In genomic region chr12:77177811-77178578, GRCm38 (mm10) we compare ENCODE assay signal across 8 mouse cellular contexts. TPM values are rescaled to one million over a fixed set of nuclear protein-coding genes. Genes with fewer than 3 reads are reported as not detected.
DNase-seq lines count a peak whose midpoint lies in the region; ATAC-seq lines count a peak whose summit lies in the region.

No protein-coding gene starts in this region.

- H3K4me1 ChIP-seq in heart, embryonic 10.5 days: peaks cover 8% of the 10 kb centered on the region
- H3K4me1 ChIP-seq in kidney, embryonic 16.5 days (ENCODE audit: insufficient read depth, low read length): peaks cover 7% of the 10 kb centered on the region
- peaks cover 4% of the 10 kb centered on the region; the same call in 1 of the 2 replicates for H3K4me1 ChIP-seq in midbrain, embryonic 14.5 days (ENCODE audit: control insufficient read depth, insufficient read depth, low read length)

- no peak overlapping the region for H3K9ac ChIP-seq in kidney, embryonic 16.5 days (replicated peaks; ENCODE audit: low read length)
- H3K9ac ChIP-seq in midbrain, embryonic 14.5 days (replicated peaks; ENCODE audit: low read length): no peak overlapping the region

- intact Hi-C loops in heart, postnatal 14 days (cut with DNase I): no loop called here

- 0 out of 2 replicates have a peak overlapping the region, but pooled peaks have one; percentile 2 for H3K4me2 ChIP-seq in kidney, embryonic 16.5 days (replicated peaks; ENCODE audit: low read depth, low read length)
- no peak overlapping the region for H3K4me2 ChIP-seq in midbrain, embryonic 14.5 days (ENCODE audit: low read length)

- ATAC-seq in kidney, embryonic 16.5 days (ENCODE audit: low FRiP score, low TSS enrichment): peak; percentile 78; the same call in 1 of the 2 replicates
- ATAC-seq in midbrain, embryonic 14.5 days (ENCODE audit: low FRiP score, low TSS enrichment): no peak

- WGBS in heart, embryonic 10.5 days: 47% methylated on average over 15 of the region's 15 CpGs
- 39% methylated on average over 15 of the region's 15 CpGs for WGBS in kidney, embryonic 16.5 days
- 46% methylated on average over 15 of the region's 15 CpGs for WGBS in midbrain, embryonic 14.5 days

- no peaks in the 10 kb centered on the region for H3K36me3 ChIP-seq in heart, embryonic 10.5 days
- H3K36me3 ChIP-seq in kidney, embryonic 16.5 days (ENCODE audit: insufficient read depth, low read length): no peaks in the 10 kb centered on the region
- H3K36me3 ChIP-seq in midbrain, embryonic 14.5 days (ENCODE audit: control insufficient read depth, insufficient read depth, low read length): no peaks in the 10 kb centered on the region

- peak overlapping the region; percentile 49; the same call in 1 of the 2 replicates for H3K27ac ChIP-seq in heart, embryonic 10.5 days
- H3K27ac ChIP-seq in kidney, embryonic 16.5 days (ENCODE audit: low read length): no peak overlapping the region
- no peak overlapping the region for H3K27ac ChIP-seq in midbrain, embryonic 14.5 days (replicated peaks; ENCODE audit: low read depth, low read length)

- no peak overlapping the region for H3K4me3 ChIP-seq in heart, embryonic 10.5 days
- H3K4me3 ChIP-seq in kidney, embryonic 16.5 days (ENCODE audit: low read length): no peak overlapping the region
- H3K4me3 ChIP-seq in midbrain, embryonic 14.5 days (replicated peaks; ENCODE audit: low read depth, low read length): no peak overlapping the region

- H3K27me3 ChIP-seq in heart, embryonic 10.5 days (ENCODE audit: insufficient read depth, poor library complexity, severe bottlenecking): no peaks in the 10 kb centered on the region
- H3K27me3 ChIP-seq in kidney, embryonic 16.5 days (ENCODE audit: insufficient read depth, low read length): no peaks in the 10 kb centered on the region
- H3K27me3 ChIP-seq in midbrain, embryonic 14.5 days (ENCODE audit: control insufficient read depth, insufficient read depth, low read length): no peaks in the 10 kb centered on the region

- H3K9me3 ChIP-seq in heart, embryonic 10.5 days: no peaks in the 10 kb centered on the region
- H3K9me3 ChIP-seq in kidney, embryonic 16.5 days (ENCODE audit: low read length): no peaks in the 10 kb centered on the region
- no peaks in the 10 kb centered on the region for H3K9me3 ChIP-seq in midbrain, embryonic 14.5 days (ENCODE audit: control insufficient read depth, low read length)

- no peak for DNase-seq in heart, embryonic 10.5 days (ENCODE audit: low spot score)
- no peak for DNase-seq in heart, postnatal 14 days
- DNase-seq in adrenal gland, postnatal 36 days: peak; percentile 15 to 28
- peak; percentile 15 for DNase-seq in midbrain, embryonic 14.5 days
- no peak for DNase-seq in frontal cortex, postnatal 25 days (ENCODE audit: low spot score in 2 of 2)
- DNase-seq in gastrocnemius, postnatal 10 days: no peak
- DNase-seq in right cerebral cortex, adult 18-20 months: no peak

RNA-seq across cellular contexts. Expression of gene Fut8, which starts 59.9 kb away (rescaled TPM):
- 18.0 and 21.6 TPM in 2 replicates for polyA plus RNA-seq in heart, embryonic 10.5 days (2016; fragmentation: Nextera tagmentation; extraction: Ambion mirVana)
- 10 to 100 TPM; 20.7 to 21.5 TPM for total RNA-seq in heart, postnatal 14 days (2021)
- total RNA-seq in adrenal gland, postnatal 36 days (2021): 10 to 100 TPM; 39.2 to 43.0 TPM
- polyA plus RNA-seq in kidney, embryonic 16.5 days (2015; fragmentation: Nextera tagmentation; extraction: Ambion mirVana): 24.3 and 25.4 TPM in 2 replicates
- 55.2 and 69.4 TPM in 2 replicates for polyA plus RNA-seq in midbrain, embryonic 14.5 days (2014; fragmentation: Nextera tagmentation; extraction: Ambion mirVana)
- 10 to 100 TPM; 24.9 to 26.8 TPM for total RNA-seq in gastrocnemius, postnatal 10 days (2021)

Comparison
In these comparisons a context has a peak if more than half of its experiments do, and no peak if none do; other contexts are left out.
1. DNase-seq: peak in adrenal gland, postnatal 36 days (2 of 2) and midbrain, embryonic 14.5 days (single experiment); none in heart, embryonic 10.5 days (single experiment), heart, postnatal 14 days (0 of 2), frontal cortex, postnatal 25 days (0 of 2), gastrocnemius, postnatal 10 days (single experiment) and right cerebral cortex, adult 18-20 months (single experiment).